Mouse (Mus musculus): Measurements from ENCODE around the gene Tnr. TPM values are rescaled to one million over a fixed set of nuclear protein-coding genes. Genes with fewer than 3 reads are reported as not detected.

Gene Tnr
- polyA plus RNA-seq, 1 experiment from 2014 or later = 0.63 TPM

GRCm38 (mm10) chr1:159517647-159518046 lies 5.9 kb upstream of the Tnr start:
- Histone ChIP-seq H3K9me3 (replicated peaks; ENCODE audit: control insufficient read depth, low read length) (no peaks in the 10 kb centered on the region), H3K4me1 (ENCODE audit: control insufficient read depth, insufficient read depth, low read length) (no peaks in the 10 kb centered on the region), H3K4me2 (ENCODE audit: low read depth, low read length) (no peak overlapping the region), H3K36me3 (replicated peaks; ENCODE audit: control insufficient read depth, insufficient read depth, low read depth, low read length) (no peaks in the 10 kb centered on the region), H3K27me3 (ENCODE audit: control insufficient read depth, insufficient read depth, low read length) (no peaks in the 10 kb centered on the region), H3K9ac (replicated peaks; ENCODE audit: low read length) (no peak overlapping the region), H3K27ac (replicated peaks; ENCODE audit: low read depth, low read length) (no peak overlapping the region), H3K4me3 (ENCODE audit: low read depth, low read length) (no peak overlapping the region)
- DNase-seq (ENCODE audit: low spot score) (no peak), ATAC-seq (replicated peaks; ENCODE audit: insufficient number of reproducible peaks, low FRiP score, low TSS enrichment, low read depth) (no peak)
- 39% methylated on average over 4 of the region's 4 CpGs for WGBS

GRCm38 (mm10) chr1:159519206-159519605 lies 4.4 kb upstream of the Tnr start:
- H3K4me3 ChIP-seq (ENCODE audit: low read depth, low read length) = no peak overlapping the region
- H3K4me2 ChIP-seq (ENCODE audit: low read depth, low read length) = no peak overlapping the region
- H3K9me3 ChIP-seq (replicated peaks; ENCODE audit: control insufficient read depth, low read length) = no peaks in the 10 kb centered on the region
- no peak overlapping the region for H3K9ac ChIP-seq (replicated peaks; ENCODE audit: low read length)
- H3K36me3 ChIP-seq (replicated peaks; ENCODE audit: control insufficient read depth, insufficient read depth, low read depth, low read length) = no peaks in the 10 kb centered on the region
- ATAC-seq (replicated peaks; ENCODE audit: insufficient number of reproducible peaks, low FRiP score, low TSS enrichment, low read depth) (no peak), DNase-seq (ENCODE audit: low spot score) (no peak)
- no peak overlapping the region for H3K27ac ChIP-seq (replicated peaks; ENCODE audit: low read depth, low read length)
- H3K27me3 ChIP-seq (ENCODE audit: control insufficient read depth, insufficient read depth, low read length) = no peaks in the 10 kb centered on the region
- WGBS = 74% methylated on average over 1 of the region's 1 CpGs
- no peaks in the 10 kb centered on the region for H3K4me1 ChIP-seq (ENCODE audit: control insufficient read depth, insufficient read depth, low read length)

DNA sequence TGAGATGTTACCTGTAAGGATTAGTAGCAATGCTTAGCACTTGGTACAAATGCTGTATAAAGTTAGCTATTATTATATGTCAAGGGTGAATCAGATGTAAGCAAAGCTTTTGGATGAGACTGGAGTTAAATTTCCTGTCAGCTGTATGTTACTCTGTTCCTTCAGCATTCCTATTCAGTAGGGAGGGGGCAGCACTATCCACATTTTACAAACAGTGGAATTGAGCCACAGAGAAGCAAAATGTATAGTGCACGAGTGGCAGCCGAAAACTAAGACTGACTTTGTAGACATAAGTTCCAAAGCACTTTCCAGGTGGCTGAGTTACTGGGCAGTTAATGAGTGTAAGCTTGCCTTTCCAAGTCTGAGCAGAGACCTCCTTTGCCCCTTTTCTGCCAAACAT lies 500 bp upstream of the Tnr start:
- no peak overlapping the region for H3K9ac ChIP-seq (replicated peaks; ENCODE audit: low read length)
- ATAC-seq (replicated peaks; ENCODE audit: insufficient number of reproducible peaks, low FRiP score, low TSS enrichment, low read depth) = no peak
- H3K27ac ChIP-seq (replicated peaks; ENCODE audit: low read depth, low read length) = no peak overlapping the region
- H3K4me1 ChIP-seq (ENCODE audit: control insufficient read depth, insufficient read depth, low read length) = no peaks in the 10 kb centered on the region
- DNase-seq (ENCODE audit: low spot score) = no peak
- no peaks in the 10 kb centered on the region for H3K9me3 ChIP-seq (replicated peaks; ENCODE audit: control insufficient read depth, low read length)
- no peak overlapping the region for H3K4me3 ChIP-seq (ENCODE audit: low read depth, low read length)
- 50% methylated on average over 2 of the region's 2 CpGs for WGBS
- no peaks in the 10 kb centered on the region for H3K36me3 ChIP-seq (replicated peaks; ENCODE audit: control insufficient read depth, insufficient read depth, low read depth, low read length)
- no peak overlapping the region for H3K4me2 ChIP-seq (ENCODE audit: low read depth, low read length)
- H3K27me3 ChIP-seq (ENCODE audit: control insufficient read depth, insufficient read depth, low read length) = no peaks in the 10 kb centered on the region

- H3K4me3 ChIP-seq (ENCODE audit: low read depth, low read length) = no peak overlapping the region
- peak overlapping the region; percentile 11 for H3K4me2 ChIP-seq (ENCODE audit: low read depth, low read length)
- ATAC-seq (replicated peaks; ENCODE audit: insufficient number of reproducible peaks, low FRiP score, low TSS enrichment, low read depth) (no peak; the same call in 1 of the 2 replicates), DNase-seq (ENCODE audit: low spot score) (peak; percentile 96)
- H3K9me3 ChIP-seq (replicated peaks; ENCODE audit: control insufficient read depth, low read length) = no peaks in the 10 kb centered on the region
- H3K27me3 ChIP-seq (ENCODE audit: control insufficient read depth, insufficient read depth, low read length) = no peaks in the 10 kb centered on the region
- H3K27ac ChIP-seq (replicated peaks; ENCODE audit: low read depth, low read length) = no peak overlapping the region
- whole genome bisulfite sequencing = under 1% methylated on average over 18 of the region's 18 CpGs
- H3K4me1 ChIP-seq (ENCODE audit: control insufficient read depth, insufficient read depth, low read length) = no peaks in the 10 kb centered on the region
- no peaks in the 10 kb centered on the region for H3K36me3 ChIP-seq (replicated peaks; ENCODE audit: control insufficient read depth, insufficient read depth, low read depth, low read length)
- H3K9ac ChIP-seq (replicated peaks; ENCODE audit: low read length) = no peak overlapping the region
These were observed 531 bp downstream of the Tnr start for GRCm38 (mm10) chr1:159524051-159524549.

DNA sequence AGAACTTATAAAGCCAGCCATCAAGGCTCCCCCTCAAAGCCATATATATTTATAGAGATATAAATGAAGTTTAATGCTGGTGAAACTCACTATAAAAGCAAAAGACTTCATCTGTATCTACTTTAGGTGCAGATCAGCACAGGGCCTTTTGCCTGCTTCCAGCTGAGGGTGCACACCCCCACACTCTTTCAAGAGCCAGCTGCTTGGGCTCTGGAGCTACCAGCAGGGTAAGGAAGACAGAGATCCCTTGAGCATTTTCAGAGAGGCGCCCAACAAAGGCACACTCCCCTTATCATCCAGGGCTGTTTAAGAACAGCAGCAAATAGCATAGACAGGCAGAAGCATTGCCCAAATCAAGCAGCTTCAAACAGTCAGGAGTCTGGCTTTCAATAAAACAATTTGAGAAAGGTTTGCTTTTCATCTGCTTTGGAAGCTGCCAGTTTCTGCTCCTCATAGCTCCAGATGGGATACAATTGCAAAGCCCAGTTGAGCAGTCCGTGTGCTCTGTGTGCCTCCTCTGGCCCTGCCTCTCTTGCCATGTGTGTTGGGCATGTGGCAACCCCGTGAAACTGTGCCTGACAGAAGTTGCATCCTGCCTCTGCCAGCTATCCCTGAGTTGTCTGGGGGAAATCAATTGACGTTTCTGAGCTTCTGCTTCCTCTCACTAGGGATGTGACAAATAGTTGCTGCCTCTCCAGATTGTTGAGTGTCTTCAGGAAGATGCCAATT lies 9.4 kb downstream of the Tnr start:
- Histone ChIP-seq H3K4me2 (ENCODE audit: low read depth, low read length) (no peak overlapping the region), H3K9me3 (replicated peaks; ENCODE audit: control insufficient read depth, low read length) (no peaks in the 10 kb centered on the region), H3K36me3 (replicated peaks; ENCODE audit: control insufficient read depth, insufficient read depth, low read depth, low read length) (no peaks in the 10 kb centered on the region), H3K27me3 (ENCODE audit: control insufficient read depth, insufficient read depth, low read length) (no peaks in the 10 kb centered on the region), H3K4me1 (ENCODE audit: control insufficient read depth, insufficient read depth, low read length) (no peaks in the 10 kb centered on the region), H3K4me3 (ENCODE audit: low read depth, low read length) (no peak overlapping the region), H3K27ac (replicated peaks; ENCODE audit: low read depth, low read length) (no peak overlapping the region), H3K9ac (replicated peaks; ENCODE audit: low read length) (no peak overlapping the region)
- 42% methylated on average over 4 of the region's 4 CpGs for WGBS
- ATAC-seq (replicated peaks; ENCODE audit: insufficient number of reproducible peaks, low FRiP score, low TSS enrichment, low read depth) = no peak
- DNase-seq (ENCODE audit: low spot score) = no peak

- Histone ChIP-seq H3K27me3 (ENCODE audit: control insufficient read depth, insufficient read depth, low read length) (no peaks in the 10 kb centered on the region), H3K4me3 (ENCODE audit: low read depth, low read length) (no peak overlapping the region), H3K9ac (replicated peaks; ENCODE audit: low read length) (no peak overlapping the region), H3K27ac (replicated peaks; ENCODE audit: low read depth, low read length) (no peak overlapping the region), H3K4me1 (ENCODE audit: control insufficient read depth, insufficient read depth, low read length) (no peaks in the 10 kb centered on the region), H3K9me3 (replicated peaks; ENCODE audit: control insufficient read depth, low read length) (no peaks in the 10 kb centered on the region), H3K4me2 (ENCODE audit: low read depth, low read length) (no peak overlapping the region), H3K36me3 (replicated peaks; ENCODE audit: control insufficient read depth, insufficient read depth, low read depth, low read length) (no peaks in the 10 kb centered on the region)
- 7% methylated on average over 4 of the region's 4 CpGs for WGBS
- ATAC-seq (replicated peaks; ENCODE audit: insufficient number of reproducible peaks, low FRiP score, low TSS enrichment, low read depth) (no peak), DNase-seq (ENCODE audit: low spot score) (no peak)
These were observed 12.0 kb downstream of the Tnr start for GRCm38 (mm10) chr1:159535582-159535981.

- DNase-seq (ENCODE audit: low spot score) (no peak), ATAC-seq (replicated peaks; ENCODE audit: insufficient number of reproducible peaks, low FRiP score, low TSS enrichment, low read depth) (no peak)
- H3K4me3 ChIP-seq (ENCODE audit: low read depth, low read length) = no peak overlapping the region
- no peaks in the 10 kb centered on the region for H3K4me1 ChIP-seq (ENCODE audit: control insufficient read depth, insufficient read depth, low read length)
- no peak overlapping the region for H3K27ac ChIP-seq (replicated peaks; ENCODE audit: low read depth, low read length)
- H3K27me3 ChIP-seq (ENCODE audit: control insufficient read depth, insufficient read depth, low read length) = no peaks in the 10 kb centered on the region
- no peak overlapping the region for H3K4me2 ChIP-seq (ENCODE audit: low read depth, low read length)
- H3K36me3 ChIP-seq (replicated peaks; ENCODE audit: control insufficient read depth, insufficient read depth, low read depth, low read length) = no peaks in the 10 kb centered on the region
- H3K9me3 ChIP-seq (replicated peaks; ENCODE audit: control insufficient read depth, low read length) = no peaks in the 10 kb centered on the region
- no peak overlapping the region for H3K9ac ChIP-seq (replicated peaks; ENCODE audit: low read length)
These were observed 14.0 kb downstream of the Tnr start for GRCm38 (mm10) chr1:159537541-159537940.

- Histone ChIP-seq H3K27ac (replicated peaks; ENCODE audit: low read depth, low read length) (no peak overlapping the region), H3K4me2 (ENCODE audit: low read depth, low read length) (no peak overlapping the region), H3K9me3 (replicated peaks; ENCODE audit: control insufficient read depth, low read length) (no peaks in the 10 kb centered on the region), H3K4me3 (ENCODE audit: low read depth, low read length) (no peak overlapping the region), H3K36me3 (replicated peaks; ENCODE audit: control insufficient read depth, insufficient read depth, low read depth, low read length) (no peaks in the 10 kb centered on the region), H3K9ac (replicated peaks; ENCODE audit: low read length) (no peak overlapping the region), H3K4me1 (ENCODE audit: control insufficient read depth, insufficient read depth, low read length) (no peaks in the 10 kb centered on the region), H3K27me3 (ENCODE audit: control insufficient read depth, insufficient read depth, low read length) (no peaks in the 10 kb centered on the region)
- ATAC-seq (replicated peaks; ENCODE audit: insufficient number of reproducible peaks, low FRiP score, low TSS enrichment, low read depth) (no peak), DNase-seq (ENCODE audit: low spot score) (peak; percentile 8)
- 38% methylated on average over 7 of the region's 7 CpGs for WGBS
These were observed 14.5 kb downstream of the Tnr start for GRCm38 (mm10) chr1:159538076-159538475.

All from embryonic facial prominence, embryonic 11.5 days (tissue).